Comparison of ENCODE assay signal across 10 mouse cellular contexts in genomic region chr4:63405051-63405450, GRCm38 (mm10). TPM values are rescaled to one million over a fixed set of nuclear protein-coding genes. Genes with fewer than 3 reads are reported as not detected.
DNase-seq lines count a peak whose midpoint lies in the region; ATAC-seq lines count a peak whose summit lies in the region.
"Had no signal": no experiment of that assay in that cellular context is flagged by ENCODE, and none has a peak within 500 bp of the region (broad histone marks: within the 10 kb centered on the region; RNA-seq: fewer than 3 reads in every experiment).

No protein-coding gene starts in this region.

- no peak overlapping the region for H3K9ac ChIP-seq in hindbrain, embryonic 16.5 days (ENCODE audit: low read depth, low read length)
- 0 out of 2 replicates have a peak overlapping the region, but pooled peaks have one; percentile 13 for H3K9ac ChIP-seq in limb, embryonic 13.5 days
- H3K9ac ChIP-seq: hindbrain, embryonic 15.5 days had no signal

- no peak overlapping the region for H3K4me3 ChIP-seq in hindbrain, embryonic 10.5 days
- H3K4me3 ChIP-seq in hindbrain, embryonic 16.5 days (ENCODE audit: low read length): no peak overlapping the region
- no peak overlapping the region for H3K4me3 ChIP-seq in limb, embryonic 13.5 days
- H3K4me3 ChIP-seq: hindbrain, embryonic 15.5 days had no signal

- WGBS in hindbrain, embryonic 10.5 days: 38% methylated on average over 7 of the region's 7 CpGs
- 17% methylated on average over 7 of the region's 7 CpGs for WGBS in hindbrain, embryonic 16.5 days
- 23% methylated on average over 7 of the region's 7 CpGs for WGBS in limb, embryonic 13.5 days

- H3K9me3 ChIP-seq in hindbrain, embryonic 10.5 days: no peaks in the 10 kb centered on the region
- no peaks in the 10 kb centered on the region for H3K9me3 ChIP-seq in hindbrain, embryonic 16.5 days (ENCODE audit: control insufficient read depth, low read length)
- no peaks in the 10 kb centered on the region for H3K9me3 ChIP-seq in limb, embryonic 13.5 days
- H3K9me3 ChIP-seq: hindbrain, embryonic 15.5 days had no signal

- peak; percentile 31 for DNase-seq in hindbrain, embryonic 10.5 days (ENCODE audit: low spot score)
- peak; percentile 51 to 77 for DNase-seq in spleen, postnatal 10 days (ENCODE audit: low spot score in 2 of 2)
- no peak for DNase-seq in embryo, embryonic 10.5 days (ENCODE audit: low spot score)
- no peak for DNase-seq in adrenal gland, postnatal 25 days
- DNase-seq in layer of hippocampus, adult 11-12 months (ENCODE audit: low spot score): no peak

- no peak for ATAC-seq in hindbrain, embryonic 16.5 days
- peak; percentile 16 for ATAC-seq in activated CD4-positive, CD25-positive, alpha-beta regulatory T cell, adult 4 months
- no peak for ATAC-seq in limb, embryonic 13.5 days (ENCODE audit: low FRiP score, low read depth)

- H3K4me1 ChIP-seq in hindbrain, embryonic 10.5 days (replicated peaks): peaks cover 79% of the 10 kb centered on the region
- peaks cover 52% of the 10 kb centered on the region for H3K4me1 ChIP-seq in hindbrain, embryonic 16.5 days (ENCODE audit: control insufficient read depth, insufficient read depth, low read depth, low read length)
- peaks cover 80% of the 10 kb centered on the region for H3K4me1 ChIP-seq in limb, embryonic 13.5 days

- H3K27me3 ChIP-seq in hindbrain, embryonic 10.5 days (ENCODE audit: insufficient read depth, poor library complexity, severe bottlenecking): no peaks in the 10 kb centered on the region
- H3K27me3 ChIP-seq in hindbrain, embryonic 16.5 days (replicated peaks; ENCODE audit: control insufficient read depth, insufficient read depth, low read length): no peaks in the 10 kb centered on the region
- no peaks in the 10 kb centered on the region for H3K27me3 ChIP-seq in limb, embryonic 13.5 days
- H3K27me3 ChIP-seq: hindbrain, embryonic 15.5 days had no signal

- 0 out of 2 replicates have a peak, but pooled peaks cover 4% of the 10 kb centered on the region for H3K36me3 ChIP-seq in hindbrain, embryonic 10.5 days
- H3K36me3 ChIP-seq in hindbrain, embryonic 16.5 days (ENCODE audit: control insufficient read depth, insufficient read depth, low read length): no peaks in the 10 kb centered on the region
- H3K36me3 ChIP-seq in limb, embryonic 13.5 days: no peaks in the 10 kb centered on the region
- H3K36me3 ChIP-seq: hindbrain, embryonic 15.5 days had no signal

- H3K27ac ChIP-seq in hindbrain, embryonic 10.5 days: peak overlapping the region; percentile 90
- H3K27ac ChIP-seq in hindbrain, embryonic 16.5 days (ENCODE audit: low read depth, low read length): no peak overlapping the region
- no peak overlapping the region for H3K27ac ChIP-seq in limb, embryonic 13.5 days
- H3K27ac ChIP-seq: hindbrain, embryonic 15.5 days had no signal

- no peak overlapping the region for H3K4me2 ChIP-seq in hindbrain, embryonic 16.5 days (ENCODE audit: low read length)
- H3K4me2 ChIP-seq in limb, embryonic 13.5 days (replicated peaks): no peak overlapping the region
- H3K4me2 ChIP-seq: hindbrain, embryonic 15.5 days had no signal

RNA-seq across cellular contexts. Expression of gene Akna, which starts 1.9 kb away (rescaled TPM):
- 10.8 and 13.0 TPM in 2 replicates for polyA plus RNA-seq in hindbrain, embryonic 10.5 days (2016; fragmentation: Nextera tagmentation; extraction: Ambion mirVana)
- 4.6 and 6.5 TPM in 2 replicates for polyA plus RNA-seq in hindbrain, embryonic 16.5 days (2015; fragmentation: Nextera tagmentation; extraction: Ambion mirVana)
- 100 to 1,000 TPM in 1 of 2 experiments, 10 to 100 TPM in 1; 72.4 to 116 TPM for polyA plus RNA-seq in activated CD4-positive, CD25-positive, alpha-beta regulatory T cell, adult 4 months (2017; shearing (Covaris generic))
- 8.5 and 8.6 TPM in 2 replicates for polyA plus RNA-seq in limb, embryonic 13.5 days (2015; fragmentation: Nextera tagmentation; extraction: Ambion mirVana)
- 2.7 and 3.8 TPM in 2 replicates for total RNA-seq in adrenal gland, postnatal 25 days (2021)

RNA-seq across cellular contexts. Expression of gene Orm2, which starts 42.8 kb away (rescaled TPM):
- polyA plus RNA-seq in hindbrain, embryonic 10.5 days (2016; fragmentation: Nextera tagmentation; extraction: Ambion mirVana): not detected in 2 replicates
- polyA plus RNA-seq in hindbrain, embryonic 16.5 days (2015; fragmentation: Nextera tagmentation; extraction: Ambion mirVana): not detected in 2 replicates
- polyA plus RNA-seq in activated CD4-positive, CD25-positive, alpha-beta regulatory T cell, adult 4 months (2017; shearing (Covaris generic)): 1 to 10 TPM in 1 of 2 experiments, not detected in 1; 1.0 TPM
- not detected in 2 replicates for polyA plus RNA-seq in limb, embryonic 13.5 days (2015; fragmentation: Nextera tagmentation; extraction: Ambion mirVana)
- 3.3 and 6.7 TPM in 2 replicates for total RNA-seq in adrenal gland, postnatal 25 days (2021)
- polyA plus RNA-seq: hindbrain, embryonic 15.5 days; neural tube, embryonic 11.5 days had no signal

RNA-seq across cellular contexts. Expression of gene Orm3, which starts 49.1 kb away (rescaled TPM):
- not detected in 2 replicates for polyA plus RNA-seq in hindbrain, embryonic 10.5 days (2016; fragmentation: Nextera tagmentation; extraction: Ambion mirVana)
- not detected in 2 replicates for polyA plus RNA-seq in hindbrain, embryonic 16.5 days (2015; fragmentation: Nextera tagmentation; extraction: Ambion mirVana)
- under 1 TPM in 1 of 2 experiments, not detected in 1; 0.60 TPM for polyA plus RNA-seq in activated CD4-positive, CD25-positive, alpha-beta regulatory T cell, adult 4 months (2017; shearing (Covaris generic))
- not detected in 2 replicates for polyA plus RNA-seq in limb, embryonic 13.5 days (2015; fragmentation: Nextera tagmentation; extraction: Ambion mirVana)
- 9.9 and 10.4 TPM in 2 replicates for total RNA-seq in adrenal gland, postnatal 25 days (2021)
- polyA plus RNA-seq: hindbrain, embryonic 15.5 days; neural tube, embryonic 11.5 days had no signal

Comparison
In these comparisons a context has a peak if more than half of its experiments do, and no peak if none do; other contexts are left out.
1. DNase-seq: peak in hindbrain, embryonic 10.5 days (single experiment) and spleen, postnatal 10 days (2 of 2); none in embryo, embryonic 10.5 days (single experiment), adrenal gland, postnatal 25 days (single experiment) and layer of hippocampus, adult 11-12 months (single experiment).